Mouse (Mus musculus): ENCODE results near the gene Rhbdd3. TPM values are rescaled to one million over a fixed set of nuclear protein-coding genes. Genes with fewer than 3 reads are reported as not detected.

Gene Rhbdd3
- polyA plus RNA-seq, 1 experiment from 2014 or later: 25.7 TPM

- Histone ChIP-seq H3K27ac (ENCODE audit: low read depth, low read length) (no peak within 1 kb of the TSS), H3K36me3 (ENCODE audit: control insufficient read depth, insufficient read depth, low read length) (no peaks in the 10 kb centered on the region), H3K4me1 (ENCODE audit: control insufficient read depth, insufficient read depth, low read length) (peaks cover 36% of the 10 kb centered on the region), H3K4me2 (peak within 1 kb of the TSS; percentile 95), H3K4me3 (ENCODE audit: low read depth, low read length) (peak within 1 kb of the TSS; percentile 55), H3K9ac (ENCODE audit: low read depth, low read length) (peak within 1 kb of the TSS; percentile 58), H3K9me3 (replicated peaks; ENCODE audit: control insufficient read depth, low read length) (no peaks in the 10 kb centered on the region), H3K27me3 (ENCODE audit: control insufficient read depth, insufficient read depth, low read length) (peaks cover 76% of the 10 kb centered on the region)
- no peak for ATAC-seq (replicated peaks; ENCODE audit: insufficient number of reproducible peaks, low FRiP score, low TSS enrichment)
- WGBS (ENCODE audit: insufficient replicate concordance): 2% methylated on average over 68 of the region's 77 CpGs
Observed at GRCm38 (mm10) chr11:5057856-5058641, 40.7 kb upstream of the Rhbdd3 start, which contains the start of gene Rasl10a. Gene Rasl10a, plus strand, starts transcription at chr11:5058128.

DNA sequence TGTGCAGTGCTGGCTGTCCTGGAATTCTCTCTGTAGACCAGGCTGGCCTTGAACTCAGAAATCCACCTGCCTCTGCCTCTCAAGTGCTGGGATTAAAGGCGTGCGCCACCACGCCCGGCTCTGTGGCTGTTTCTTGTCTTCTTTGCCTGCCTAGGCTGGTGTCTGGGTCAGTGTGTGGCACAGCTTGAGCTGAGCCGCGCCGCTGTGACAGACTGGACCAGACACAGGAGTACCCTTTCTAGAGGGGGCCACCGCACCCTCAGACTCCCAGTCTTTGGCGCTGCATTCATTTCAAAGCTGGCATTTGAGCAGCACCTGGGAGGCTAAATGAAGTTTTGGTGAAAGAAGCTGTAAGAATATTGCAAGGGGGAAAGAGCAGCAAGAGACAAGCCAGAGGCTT is 39.9 kb upstream of the Rhbdd3 start:
- Histone ChIP-seq H3K27ac (ENCODE audit: low read depth, low read length) (no peak overlapping the region), H3K4me1 (ENCODE audit: control insufficient read depth, insufficient read depth, low read length) (peaks cover 37% of the 10 kb centered on the region), H3K36me3 (ENCODE audit: control insufficient read depth, insufficient read depth, low read length) (no peaks in the 10 kb centered on the region), H3K4me3 (ENCODE audit: low read depth, low read length) (peak overlapping the region; percentile 55; the same call in 1 of the 2 replicates), H3K9me3 (replicated peaks; ENCODE audit: control insufficient read depth, low read length) (no peaks in the 10 kb centered on the region), H3K27me3 (ENCODE audit: control insufficient read depth, insufficient read depth, low read length) (peaks cover 84% of the 10 kb centered on the region), H3K9ac (ENCODE audit: low read depth, low read length) (no peak overlapping the region), H3K4me2 (no peak overlapping the region)
- no peak for ATAC-seq (replicated peaks; ENCODE audit: insufficient number of reproducible peaks, low FRiP score, low TSS enrichment)
- WGBS (ENCODE audit: insufficient replicate concordance): 31% methylated on average over 9 of the region's 9 CpGs

- ATAC-seq (replicated peaks; ENCODE audit: insufficient number of reproducible peaks, low FRiP score, low TSS enrichment): no peak
- no peak overlapping the region for H3K27ac ChIP-seq (ENCODE audit: low read depth, low read length)
- 30% methylated on average over 14 of the region's 14 CpGs for WGBS (ENCODE audit: insufficient replicate concordance)
- H3K36me3 ChIP-seq (ENCODE audit: control insufficient read depth, insufficient read depth, low read length): no peaks in the 10 kb centered on the region
- peaks cover 42% of the 10 kb centered on the region for H3K4me1 ChIP-seq (ENCODE audit: control insufficient read depth, insufficient read depth, low read length)
- no peak overlapping the region for H3K4me2 ChIP-seq
- H3K9me3 ChIP-seq (replicated peaks; ENCODE audit: control insufficient read depth, low read length): no peaks in the 10 kb centered on the region
- no peak overlapping the region for H3K4me3 ChIP-seq (ENCODE audit: low read depth, low read length)
- no peak overlapping the region for H3K9ac ChIP-seq (ENCODE audit: low read depth, low read length)
- H3K27me3 ChIP-seq (ENCODE audit: control insufficient read depth, insufficient read depth, low read length): peaks cover 88% of the 10 kb centered on the region
Observed at GRCm38 (mm10) chr11:5059230-5059629, 39.5 kb upstream of the Rhbdd3 start.

DNA sequence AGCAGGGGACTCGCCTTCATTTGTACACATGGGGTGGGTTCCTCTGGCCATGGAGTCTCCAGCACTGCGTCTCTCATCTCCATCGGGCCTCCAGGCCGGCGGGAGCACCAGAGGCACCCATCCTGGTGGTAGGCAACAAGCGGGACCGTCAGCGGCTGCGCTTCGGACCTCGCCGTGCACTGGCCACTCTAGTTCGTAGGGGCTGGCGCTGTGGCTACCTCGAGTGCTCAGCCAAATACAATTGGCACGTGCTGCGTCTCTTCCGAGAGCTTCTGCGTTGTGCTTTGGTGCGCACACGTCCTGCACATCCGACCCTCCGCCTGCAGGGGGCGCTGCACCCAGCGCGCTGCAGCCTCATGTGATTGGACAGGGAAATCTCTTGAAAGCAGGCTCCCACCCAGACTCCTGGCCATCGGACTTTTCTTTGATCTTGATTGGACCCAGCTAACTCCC is 39.0 kb upstream of the Rhbdd3 start:
- no peak for ATAC-seq (replicated peaks; ENCODE audit: insufficient number of reproducible peaks, low FRiP score, low TSS enrichment)
- H3K4me1 ChIP-seq (ENCODE audit: control insufficient read depth, insufficient read depth, low read length): peaks cover 45% of the 10 kb centered on the region
- H3K27me3 ChIP-seq (ENCODE audit: control insufficient read depth, insufficient read depth, low read length): peaks cover 89% of the 10 kb centered on the region
- WGBS (ENCODE audit: insufficient replicate concordance): 10% methylated on average over 27 of the region's 27 CpGs
- no peak overlapping the region for H3K9ac ChIP-seq (ENCODE audit: low read depth, low read length)
- no peak overlapping the region for H3K27ac ChIP-seq (ENCODE audit: low read depth, low read length)
- no peak overlapping the region for H3K4me2 ChIP-seq
- H3K4me3 ChIP-seq (ENCODE audit: low read depth, low read length): no peak overlapping the region
- no peaks in the 10 kb centered on the region for H3K36me3 ChIP-seq (ENCODE audit: control insufficient read depth, insufficient read depth, low read length)
- H3K9me3 ChIP-seq (replicated peaks; ENCODE audit: control insufficient read depth, low read length): no peaks in the 10 kb centered on the region

GRCm38 (mm10) chr11:5060756-5061412 is 37.8 kb upstream of the Rhbdd3 start:
- Histone ChIP-seq H3K36me3 (ENCODE audit: control insufficient read depth, insufficient read depth, low read length) (no peaks in the 10 kb centered on the region), H3K4me2 (peak overlapping the region; percentile 67), H3K4me1 (ENCODE audit: control insufficient read depth, insufficient read depth, low read length) (peaks cover 43% of the 10 kb centered on the region), H3K27ac (ENCODE audit: low read depth, low read length) (no peak overlapping the region), H3K9ac (ENCODE audit: low read depth, low read length) (peak overlapping the region; percentile 31; the same call in 1 of the 2 replicates), H3K4me3 (ENCODE audit: low read depth, low read length) (peak overlapping the region; percentile 43), H3K9me3 (replicated peaks; ENCODE audit: control insufficient read depth, low read length) (no peaks in the 10 kb centered on the region), H3K27me3 (ENCODE audit: control insufficient read depth, insufficient read depth, low read length) (peaks cover 83% of the 10 kb centered on the region)
- WGBS (ENCODE audit: insufficient replicate concordance): 55% methylated on average over 25 of the region's 28 CpGs
- ATAC-seq (replicated peaks; ENCODE audit: insufficient number of reproducible peaks, low FRiP score, low TSS enrichment): no peak

DNA sequence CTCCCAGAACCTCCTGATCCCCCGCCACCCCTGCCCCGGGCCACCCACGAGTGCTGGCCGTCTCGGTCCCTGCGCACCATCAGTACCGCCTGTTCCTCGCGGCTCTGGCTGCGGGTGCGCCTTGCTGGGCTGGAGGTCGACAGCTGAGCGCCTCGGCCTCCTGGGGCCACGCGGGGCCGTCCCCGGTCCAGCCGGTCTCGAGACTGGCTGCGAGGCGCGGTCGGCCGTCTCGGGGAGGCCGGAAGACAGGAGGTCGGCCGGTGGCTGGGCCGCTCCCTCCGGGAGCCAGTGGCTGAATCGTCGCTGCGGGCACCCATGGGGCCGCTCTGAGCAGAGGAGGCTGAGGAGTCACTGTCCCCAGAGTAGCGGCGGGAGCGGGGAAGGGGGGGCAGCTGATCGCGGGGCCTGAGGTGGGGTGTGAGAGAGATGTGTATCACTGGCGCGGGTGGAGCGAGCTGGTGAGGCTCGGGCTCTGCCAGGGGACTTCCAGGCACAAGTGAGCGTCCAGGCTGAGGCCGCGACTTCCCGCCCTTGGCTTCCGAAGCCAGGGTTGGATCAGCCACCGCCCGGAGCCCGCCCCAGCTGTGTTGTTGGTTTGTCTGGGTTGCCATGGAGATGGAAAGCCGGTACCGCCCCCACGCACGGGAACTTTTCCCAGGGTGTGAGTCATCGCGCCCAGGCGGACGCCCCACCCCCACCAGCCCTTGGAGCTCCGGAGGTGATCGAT is 37.1 kb upstream of the Rhbdd3 start:
- peak; percentile 24; the same call in 1 of the 2 replicates for ATAC-seq (replicated peaks; ENCODE audit: insufficient number of reproducible peaks, low FRiP score, low TSS enrichment)
- Histone ChIP-seq H3K4me1 (ENCODE audit: control insufficient read depth, insufficient read depth, low read length) (peaks cover 40% of the 10 kb centered on the region), H3K27ac (ENCODE audit: low read depth, low read length) (no peak overlapping the region)

DNA sequence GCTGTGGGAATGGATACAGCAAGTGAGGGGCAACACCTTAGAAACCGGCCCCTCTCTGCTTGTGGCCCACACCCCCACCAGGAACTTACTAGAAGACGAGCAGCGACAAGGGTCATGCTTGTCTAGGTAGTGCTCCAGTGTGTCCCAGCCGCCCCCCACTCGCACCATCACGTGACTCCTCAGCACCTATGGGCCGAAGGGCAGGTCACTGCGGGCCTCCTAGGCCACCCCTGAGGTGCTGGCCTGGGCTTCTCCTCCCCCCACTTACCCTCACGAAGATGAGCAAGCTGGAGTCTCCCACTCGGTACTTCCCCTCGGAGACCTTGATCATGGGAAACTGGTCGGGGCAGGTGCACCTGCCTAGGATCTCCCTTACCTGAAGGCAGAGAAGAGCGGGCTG is 36.4 kb upstream of the Rhbdd3 start:
- Histone ChIP-seq H3K36me3 (ENCODE audit: control insufficient read depth, insufficient read depth, low read length) (no peaks in the 10 kb centered on the region), H3K27ac (ENCODE audit: low read depth, low read length) (no peak overlapping the region), H3K9me3 (replicated peaks; ENCODE audit: control insufficient read depth, low read length) (no peaks in the 10 kb centered on the region), H3K4me1 (ENCODE audit: control insufficient read depth, insufficient read depth, low read length) (peaks cover 40% of the 10 kb centered on the region), H3K4me3 (ENCODE audit: low read depth, low read length) (peak overlapping the region; percentile 43), H3K9ac (ENCODE audit: low read depth, low read length) (peak overlapping the region; percentile 31; the same call in 1 of the 2 replicates), H3K27me3 (ENCODE audit: control insufficient read depth, insufficient read depth, low read length) (peaks cover 69% of the 10 kb centered on the region), H3K4me2 (peak overlapping the region; percentile 67)
- ATAC-seq (replicated peaks; ENCODE audit: insufficient number of reproducible peaks, low FRiP score, low TSS enrichment): no peak
- 23% methylated on average over 13 of the region's 13 CpGs for WGBS (ENCODE audit: insufficient replicate concordance)

More for the DNA sequence above, 37.1 kb upstream of the Rhbdd3 start:
- H3K9ac ChIP-seq (ENCODE audit: low read depth, low read length): peak overlapping the region; percentile 31
- WGBS (ENCODE audit: insufficient replicate concordance): 3% methylated on average over 57 of the region's 62 CpGs
- H3K9me3 ChIP-seq (replicated peaks; ENCODE audit: control insufficient read depth, low read length): no peaks in the 10 kb centered on the region
- peaks cover 76% of the 10 kb centered on the region for H3K27me3 ChIP-seq (ENCODE audit: control insufficient read depth, insufficient read depth, low read length)
- peak overlapping the region; percentile 43 for H3K4me3 ChIP-seq (ENCODE audit: low read depth, low read length)
- no peaks in the 10 kb centered on the region for H3K36me3 ChIP-seq (ENCODE audit: control insufficient read depth, insufficient read depth, low read length)
- peak overlapping the region; percentile 67 for H3K4me2 ChIP-seq

- H3K4me1 ChIP-seq (ENCODE audit: control insufficient read depth, insufficient read depth, low read length): peaks cover 36% of the 10 kb centered on the region
- H3K4me3 ChIP-seq (ENCODE audit: low read depth, low read length): no peak overlapping the region; the same call in 1 of the 2 replicates
- WGBS (ENCODE audit: insufficient replicate concordance): 67% methylated on average over 13 of the region's 13 CpGs
- H3K36me3 ChIP-seq (ENCODE audit: control insufficient read depth, insufficient read depth, low read length): no peaks in the 10 kb centered on the region; the same call in 1 of the 2 replicates
- H3K27ac ChIP-seq (ENCODE audit: low read depth, low read length): no peak overlapping the region
- H3K27me3 ChIP-seq (ENCODE audit: control insufficient read depth, insufficient read depth, low read length): peaks cover 62% of the 10 kb centered on the region
- H3K9me3 ChIP-seq (replicated peaks; ENCODE audit: control insufficient read depth, low read length): no peaks in the 10 kb centered on the region
- no peak for ATAC-seq (replicated peaks; ENCODE audit: insufficient number of reproducible peaks, low FRiP score, low TSS enrichment)
- no peak overlapping the region for H3K9ac ChIP-seq (ENCODE audit: low read depth, low read length)
- peak overlapping the region; percentile 14; the same call in 1 of the 2 replicates for H3K4me2 ChIP-seq
Observed at GRCm38 (mm10) chr11:5062860-5063505, 35.7 kb upstream of the Rhbdd3 start.

Measured in heart, embryonic 11.5 days (tissue).